Comparison of ENCODE assay signal across 19 mouse cellular contexts in genomic region chr7:70541881-70542665, GRCm38 (mm10).
A peak's percentile ranks its signal among the peaks of the same experiment; 100 is the strongest.
DNase-seq lines count a peak whose midpoint lies in the region; ATAC-seq and TF ChIP-seq lines count a peak whose summit lies in the region.
"Had no signal": no experiment of that assay in that cellular context is flagged by ENCODE, and none has a peak within 500 bp of the region (broad histone marks: within the 10 kb centered on the region; RNA-seq: fewer than 3 reads in every experiment).

No protein-coding gene starts in this region.

- no peak overlapping the region for H3K4me2 ChIP-seq in kidney, embryonic 14.5 days (replicated peaks; ENCODE audit: low read depth, low read length)
- no peak overlapping the region for H3K4me2 ChIP-seq in liver, postnatal 0 days (ENCODE audit: low read depth, low read length)
- no peak overlapping the region for H3K4me2 ChIP-seq in liver, embryonic 12.5 days
- H3K4me2 ChIP-seq: forebrain, embryonic 13.5 days; heart, embryonic 12.5 days had no signal

- no peak overlapping the region for H3K4me3 ChIP-seq in kidney, embryonic 14.5 days (ENCODE audit: low read length)
- no peak overlapping the region for H3K4me3 ChIP-seq in liver, postnatal 0 days (ENCODE audit: low read depth, low read length)
- no peak overlapping the region for H3K4me3 ChIP-seq in liver, embryonic 12.5 days
- H3K4me3 ChIP-seq: embryonic facial prominence, embryonic 10.5 days; forebrain, embryonic 13.5 days; gastrocnemius, adult 2 months; heart, embryonic 12.5 days had no signal

- ATAC-seq in kidney, embryonic 14.5 days (ENCODE audit: low FRiP score, low TSS enrichment) = no peak
- ATAC-seq in liver, postnatal 0 days = 0 out of 2 replicates have a peak, but pooled peaks have one; percentile 36
- ATAC-seq in liver, embryonic 12.5 days = no peak
- ATAC-seq: activated CD4-positive, CD25-positive, alpha-beta regulatory T cell, adult 4 months; forebrain, embryonic 13.5 days; forebrain, postnatal 0 days had no signal

- no peak for TF ChIP-seq CTCF in liver, postnatal 0 days (IDR thresholded peaks at IDR 0.05; ENCODE audit: low read depth)

- peak; percentile 55 for DNase-seq in kidney, adult 18-20 months
- DNase-seq in liver, postnatal 0 days = no peak
- peak; percentile 20 to 67 for DNase-seq in kidney, postnatal 25 days
- DNase-seq in adrenal gland, adult (ENCODE audit: inconsistent age in 2 of 2, low spot score in 1 of 2) = no peak
- no peak for DNase-seq in T-cell, adult 2 months (ENCODE audit: low spot score)
- DNase-seq: adrenal gland, adult 8-10 months; adrenal gland, postnatal 36 days; cerebellum, adult 2 months; cerebellum, postnatal 10 days; forebrain, postnatal 0 days; gastrocnemius, adult 2 months; gastrocnemius, postnatal 25 days; heart, postnatal 36 days had no signal

- no peaks in the 10 kb centered on the region for H3K36me3 ChIP-seq in kidney, embryonic 14.5 days (ENCODE audit: control insufficient read depth, insufficient read depth, low read length)
- no peaks in the 10 kb centered on the region for H3K36me3 ChIP-seq in liver, postnatal 0 days (replicated peaks; ENCODE audit: insufficient read depth, low read length)
- H3K36me3 ChIP-seq in liver, embryonic 12.5 days = no peaks in the 10 kb centered on the region
- H3K36me3 ChIP-seq: embryonic facial prominence, embryonic 10.5 days; heart, embryonic 12.5 days had no signal

- H3K9ac ChIP-seq in kidney, embryonic 14.5 days (ENCODE audit: low read depth, low read length) = no peak overlapping the region
- no peak overlapping the region for H3K9ac ChIP-seq in liver, postnatal 0 days (replicated peaks)
- no peak overlapping the region for H3K9ac ChIP-seq in liver, embryonic 12.5 days
- H3K9ac ChIP-seq: forebrain, embryonic 13.5 days; forebrain, postnatal 0 days; heart, embryonic 12.5 days had no signal

- H3K27ac ChIP-seq in kidney, embryonic 14.5 days (ENCODE audit: low read depth, low read length) = no peak overlapping the region
- no peak overlapping the region for H3K27ac ChIP-seq in liver, postnatal 0 days (ENCODE audit: low read depth)
- H3K27ac ChIP-seq in liver, embryonic 12.5 days = no peak overlapping the region
- H3K27ac ChIP-seq: embryonic facial prominence, embryonic 10.5 days; forebrain, embryonic 13.5 days; gastrocnemius, adult 2 months had no signal

- 52% methylated on average over 10 of the region's 10 CpGs for WGBS in kidney, embryonic 14.5 days
- WGBS in liver, postnatal 0 days (ENCODE audit: insufficient replicate concordance) = 69% methylated on average over 10 of the region's 10 CpGs
- WGBS in liver, embryonic 12.5 days (ENCODE audit: insufficient replicate concordance) = 60% methylated on average over 10 of the region's 10 CpGs

- no peak for TF ChIP-seq EP300 in liver, postnatal 0 days (IDR thresholded peaks at IDR 0.05; ENCODE audit: low read depth)

- H3K27me3 ChIP-seq in kidney, embryonic 14.5 days (ENCODE audit: control insufficient read depth, insufficient read depth, low read length) = no peaks in the 10 kb centered on the region
- H3K27me3 ChIP-seq in liver, postnatal 0 days (ENCODE audit: insufficient read depth, low read length) = no peaks in the 10 kb centered on the region
- no peaks in the 10 kb centered on the region for H3K27me3 ChIP-seq in liver, embryonic 12.5 days (replicated peaks)
- H3K27me3 ChIP-seq: forebrain, embryonic 13.5 days; heart, embryonic 12.5 days had no signal

- H3K9me3 ChIP-seq in kidney, embryonic 14.5 days (ENCODE audit: control insufficient read depth, low read length) = no peaks in the 10 kb centered on the region
- H3K9me3 ChIP-seq in liver, postnatal 0 days (ENCODE audit: low read length) = no peaks in the 10 kb centered on the region
- H3K9me3 ChIP-seq in liver, embryonic 12.5 days (replicated peaks) = no peaks in the 10 kb centered on the region
- H3K9me3 ChIP-seq: embryonic facial prominence, embryonic 10.5 days; forebrain, embryonic 13.5 days; heart, embryonic 12.5 days had no signal

- no peaks in the 10 kb centered on the region for H3K4me1 ChIP-seq in kidney, embryonic 14.5 days (ENCODE audit: control insufficient read depth, insufficient read depth, low read length)
- H3K4me1 ChIP-seq in liver, postnatal 0 days (ENCODE audit: insufficient read depth) = peaks cover 5% of the 10 kb centered on the region; the same call in 1 of the 2 replicates
- no peaks in the 10 kb centered on the region for H3K4me1 ChIP-seq in liver, embryonic 12.5 days
- H3K4me1 ChIP-seq: forebrain, embryonic 13.5 days; heart, embryonic 12.5 days had no signal

Comparison
In these comparisons a context has a peak if more than half of its experiments do, and no peak if none do; other contexts are left out.
1. DNase-seq: peak in kidney, adult 18-20 months (single experiment) and kidney, postnatal 25 days (2 of 2); none in liver, postnatal 0 days (single experiment), adrenal gland, adult (0 of 2) and T-cell, adult 2 months (single experiment).